Mouse (Mus musculus) stomach, embryonic 15.5 days (tissue): ENCODE measurements around the gene Arhgap27. TPM values are rescaled to one million over a fixed set of nuclear protein-coding genes. Genes with fewer than 3 reads are reported as not detected.

Experiments used
- ATAC-seq: fragments of 200-750 bp; cut with Nextera tagmentation; 2 replicates; pipeline ENCODE4 v1.8.0; 2017; ENCODE audit warnings: low read depth, moderate number of reproducible peaks, moderate TSS enrichment; ENCODE audit not compliant: insufficient read depth, low FRiP score
- H3K27ac ChIP-seq: fragments of 300-500 bp; sonication (generic); 2 replicates; pipeline ENCODE4 v1.5.1; 2015; ENCODE audit warnings: mild to moderate bottlenecking, inconsistent platforms
- H3K27me3 ChIP-seq: fragments of 300-500 bp; sonication (generic); replicated peaks from 2 replicates; pipeline ENCODE4 v1.6.1; 2015; ENCODE audit warnings: inconsistent platforms
- H3K36me3 ChIP-seq: fragments of 300-500 bp; sonication (generic); 2 replicates; pipeline ENCODE4 v1.6.1; 2015; ENCODE audit warnings: inconsistent platforms
- H3K4me1 ChIP-seq: fragments of 300-500 bp; sonication (generic); 2 replicates; pipeline ENCODE4 v1.6.1; 2015; ENCODE audit warnings: inconsistent platforms
- H3K4me2 ChIP-seq: fragments of 300-500 bp; sonication (generic); 2 replicates; pipeline ENCODE4 v1.6.1; 2015; ENCODE audit warnings: mild to moderate bottlenecking, inconsistent platforms
- H3K4me3 ChIP-seq: fragments of 300-500 bp; sonication (generic); replicated peaks from 2 replicates; pipeline ENCODE4 v1.5.1; 2015; ENCODE audit warnings: inconsistent platforms
- H3K9ac ChIP-seq: fragments of 300-500 bp; sonication (generic); 2 replicates; pipeline ENCODE4 v1.6.1; 2015; ENCODE audit warnings: inconsistent platforms
- H3K9me3 ChIP-seq: fragments of 300-500 bp; sonication (generic); 2 replicates; pipeline ENCODE4 v1.6.1; 2016; ENCODE audit warnings: inconsistent platforms
- WGBS: fragments of 180-500 bp; shearing (Covaris S2); methylation state at CpG from one replicate; pipeline ENCODE4 v1.1.7; 2015; 5-methylcytosine and 5-hydroxymethylcytosine counted together
- polyA plus RNA-seq: library from polyadenylated mRNA; unstranded; fragments of >200 nt; fragmentation: Nextera tagmentation; extraction: Ambion mirVana; gene quantifications from 2 replicates; pipeline ENCODE4 v1.2.1, GENCODE M21; 2015

The Arhgap27 gene
- polyA plus RNA-seq, 1 experiment from 2014 or later, result 21.5 TPM

DNA sequence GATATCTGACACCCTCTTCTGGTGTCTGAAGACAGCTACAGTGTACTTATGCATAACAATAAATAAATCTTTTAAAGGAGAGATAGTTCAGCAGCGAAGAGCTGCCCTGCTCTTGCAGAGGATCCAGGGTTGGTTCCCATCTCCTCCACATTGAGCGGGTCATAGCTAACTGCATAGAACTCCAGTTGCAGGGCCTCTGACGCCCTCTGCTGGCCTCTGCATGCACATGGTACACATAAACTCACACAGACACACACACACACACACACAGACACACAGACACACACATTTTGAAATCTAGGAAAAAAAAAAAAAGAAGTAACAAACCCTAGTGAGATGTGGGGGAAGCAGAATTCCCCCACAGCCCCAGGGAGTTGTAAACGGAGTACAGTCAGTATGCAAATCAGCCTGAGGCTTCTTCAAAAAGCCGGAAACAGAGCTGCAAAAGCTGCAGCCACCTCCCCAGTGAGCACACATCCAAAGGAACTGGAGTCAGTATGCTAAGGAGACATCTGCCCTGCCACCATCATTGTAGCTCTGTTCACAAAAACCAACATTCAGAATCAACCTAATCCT is 11.2 kb downstream of the Arhgap27 start:
- Histone ChIP-seq H3K4me2 (no peak overlapping the region), H3K9ac (no peak overlapping the region), H3K4me3 (no peak overlapping the region), H3K27ac (no peak overlapping the region), H3K27me3 (no peaks in the 10 kb centered on the region), H3K4me1 (peaks cover 8% of the 10 kb centered on the region; the same call in 1 of the 2 replicates), H3K9me3 (no peaks in the 10 kb centered on the region), H3K36me3 (no peaks in the 10 kb centered on the region)
- WGBS, result 83% methylated on average over 5 of the region's 5 CpGs
- ATAC-seq, result no peak

DNA sequence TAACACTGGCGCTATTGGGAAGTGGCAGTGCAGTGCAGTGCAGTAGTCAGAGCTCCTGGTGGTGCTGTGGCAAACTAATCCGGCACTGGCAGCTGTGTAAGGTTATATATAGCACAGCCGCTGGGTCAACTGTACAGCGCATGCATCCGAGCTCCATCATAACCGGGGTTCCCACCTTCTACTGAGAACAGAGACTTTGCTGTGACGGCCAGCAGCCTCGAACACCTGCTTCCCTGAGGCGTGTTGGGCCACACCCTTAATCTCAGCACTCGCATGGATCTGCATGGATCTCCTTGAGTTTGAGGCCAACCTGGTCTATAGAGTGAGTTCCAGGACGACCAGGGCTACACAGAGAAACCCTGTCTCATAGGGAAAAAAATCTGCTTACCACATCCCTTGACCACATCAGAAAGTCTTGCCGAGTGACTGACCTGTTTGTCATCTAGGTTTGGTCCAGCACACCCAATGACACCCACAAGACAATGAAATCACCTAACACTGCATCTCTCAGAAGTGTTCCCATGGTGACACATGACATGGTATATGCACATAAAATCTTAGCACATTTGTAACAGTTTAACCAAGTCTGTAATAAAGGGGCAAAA is 12.7 kb downstream of the Arhgap27 start:
- WGBS, result 80% methylated on average over 12 of the region's 12 CpGs
- no peaks in the 10 kb centered on the region for H3K36me3 ChIP-seq
- H3K4me3 ChIP-seq, result no peak overlapping the region
- H3K9me3 ChIP-seq, result no peaks in the 10 kb centered on the region
- H3K27ac ChIP-seq, result no peak overlapping the region
- H3K4me1 ChIP-seq, result peaks cover 12% of the 10 kb centered on the region
- no peak overlapping the region for H3K9ac ChIP-seq
- H3K27me3 ChIP-seq, result no peaks in the 10 kb centered on the region
- H3K4me2 ChIP-seq, result no peak overlapping the region
- no peak for ATAC-seq

DNA sequence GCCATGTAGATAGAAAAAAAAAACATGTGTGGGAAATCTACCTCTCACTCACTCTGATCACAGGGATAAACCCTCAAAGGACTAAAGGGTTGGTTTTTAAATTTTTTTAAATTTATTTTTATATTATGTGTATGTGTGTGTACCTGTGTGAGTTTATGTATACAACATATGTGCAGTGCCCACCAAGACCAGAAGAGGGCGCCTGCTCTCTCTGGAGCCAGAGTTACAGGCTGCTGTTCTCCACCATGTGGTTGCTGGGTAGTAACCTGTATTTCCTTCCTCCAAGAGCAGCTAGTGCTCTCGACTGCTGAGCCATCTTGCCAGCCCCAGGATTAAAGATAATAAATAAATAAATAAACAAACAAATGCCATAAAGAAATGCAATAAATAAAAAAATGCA is 13.8 kb downstream of the Arhgap27 start:
- Histone ChIP-seq H3K9ac (no peak overlapping the region), H3K4me3 (no peak overlapping the region), H3K4me2 (no peak overlapping the region), H3K4me1 (peaks cover 13% of the 10 kb centered on the region), H3K9me3 (no peaks in the 10 kb centered on the region), H3K27me3 (no peaks in the 10 kb centered on the region), H3K36me3 (no peaks in the 10 kb centered on the region), H3K27ac (no peak overlapping the region)
- no peak for ATAC-seq
- WGBS, result 83% methylated on average over 2 of the region's 2 CpGs

DNA sequence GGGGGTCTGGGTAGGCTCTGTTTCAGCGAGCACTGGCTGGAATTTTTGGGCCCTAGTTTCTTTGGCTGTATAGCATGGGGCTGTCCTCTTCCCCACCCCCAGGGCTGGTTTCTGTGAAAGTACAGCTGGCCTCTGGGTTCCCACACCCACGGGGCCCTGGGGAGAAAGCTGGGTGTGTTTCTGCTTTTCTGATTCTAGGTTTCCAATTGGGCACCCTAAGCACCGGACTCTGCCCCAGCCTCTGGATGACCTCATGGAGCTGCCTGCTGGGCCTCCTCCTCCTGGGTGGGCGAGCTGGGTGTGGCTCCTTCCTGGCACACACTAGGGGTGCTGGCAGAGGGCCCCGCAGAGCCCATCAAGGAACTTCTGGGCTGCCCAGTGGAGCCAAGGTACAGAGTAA is 16.8 kb downstream of the Arhgap27 start:
- WGBS, result 30% methylated on average over 5 of the region's 5 CpGs
- Histone ChIP-seq H3K36me3 (no peaks in the 10 kb centered on the region), H3K4me1 (peaks cover 17% of the 10 kb centered on the region), H3K4me2 (peak overlapping the region; percentile 33), H3K9ac (no peak overlapping the region), H3K27me3 (no peaks in the 10 kb centered on the region), H3K9me3 (no peaks in the 10 kb centered on the region), H3K27ac (peak overlapping the region; percentile 90), H3K4me3 (no peak overlapping the region)
- ATAC-seq, result peak; percentile 90

DNA sequence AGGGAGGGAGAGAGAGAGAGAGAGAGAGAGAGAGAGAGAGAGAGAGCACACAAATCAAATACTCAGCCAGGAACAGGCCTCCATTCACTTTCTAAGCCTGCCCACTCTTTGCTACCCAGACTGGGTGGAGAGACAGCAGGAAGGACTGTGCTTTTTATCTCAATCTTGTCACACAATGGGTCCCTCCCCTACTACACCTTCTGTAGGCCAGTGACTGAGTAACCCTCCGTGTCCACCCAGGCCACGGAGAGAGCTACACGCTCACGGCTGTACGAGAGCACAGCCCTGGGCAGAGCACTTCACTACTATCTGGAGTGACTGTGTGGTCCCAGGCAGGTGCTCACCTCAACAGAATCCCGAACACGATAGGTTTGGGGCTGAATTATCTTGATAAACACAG is 17.3 kb downstream of the Arhgap27 start:
- Histone ChIP-seq H3K27me3 (no peaks in the 10 kb centered on the region), H3K4me2 (peak overlapping the region; percentile 33), H3K9me3 (no peaks in the 10 kb centered on the region), H3K9ac (no peak overlapping the region), H3K36me3 (no peaks in the 10 kb centered on the region), H3K4me1 (peaks cover 17% of the 10 kb centered on the region), H3K27ac (peak overlapping the region; percentile 90), H3K4me3 (no peak overlapping the region)
- WGBS, result 49% methylated on average over 7 of the region's 7 CpGs
- ATAC-seq, result peak; percentile 50

DNA sequence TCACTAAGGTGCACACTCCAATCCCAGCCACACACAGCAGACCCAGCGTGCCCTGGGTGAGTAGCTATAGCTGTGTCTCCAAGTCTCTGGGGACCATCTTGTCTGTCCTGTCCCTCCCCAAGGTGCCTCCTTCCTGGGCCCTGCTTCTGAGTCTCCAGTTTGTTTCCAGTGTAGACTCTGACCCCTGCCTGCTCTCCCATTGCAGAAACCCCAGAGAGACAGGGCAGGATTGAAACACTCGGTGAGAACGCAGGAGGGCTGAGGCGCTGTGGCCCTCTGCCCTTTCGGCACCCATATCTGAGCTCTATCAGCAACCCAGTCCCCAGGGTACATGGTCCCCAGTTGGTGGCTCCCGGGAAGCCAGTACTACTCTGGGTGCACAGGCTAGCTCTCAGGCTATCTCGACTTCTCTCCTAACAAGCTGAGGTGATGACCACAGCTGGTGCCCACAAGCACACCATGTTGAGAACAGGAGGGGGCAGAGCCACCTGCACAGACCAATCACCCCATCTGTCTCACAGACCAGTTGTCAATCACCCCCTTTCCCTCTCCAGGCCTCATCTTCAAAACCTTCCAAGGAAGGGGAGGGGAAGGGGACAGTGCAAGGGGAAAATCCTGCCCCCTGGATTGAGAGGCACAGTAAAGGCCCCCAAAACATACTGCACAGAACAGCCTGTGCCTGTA is 17.9 kb downstream of the Arhgap27 start:
- no peak for ATAC-seq
- Histone ChIP-seq H3K27me3 (no peaks in the 10 kb centered on the region), H3K36me3 (no peaks in the 10 kb centered on the region), H3K4me1 (peaks cover 20% of the 10 kb centered on the region), H3K9me3 (no peaks in the 10 kb centered on the region), H3K27ac (peak overlapping the region; percentile 90), H3K4me3 (no peak overlapping the region), H3K4me2 (0 out of 2 replicates have a peak overlapping the region, but pooled peaks have one; percentile 5), H3K9ac (no peak overlapping the region)
- 65% methylated on average over 7 of the region's 7 CpGs for WGBS

DNA sequence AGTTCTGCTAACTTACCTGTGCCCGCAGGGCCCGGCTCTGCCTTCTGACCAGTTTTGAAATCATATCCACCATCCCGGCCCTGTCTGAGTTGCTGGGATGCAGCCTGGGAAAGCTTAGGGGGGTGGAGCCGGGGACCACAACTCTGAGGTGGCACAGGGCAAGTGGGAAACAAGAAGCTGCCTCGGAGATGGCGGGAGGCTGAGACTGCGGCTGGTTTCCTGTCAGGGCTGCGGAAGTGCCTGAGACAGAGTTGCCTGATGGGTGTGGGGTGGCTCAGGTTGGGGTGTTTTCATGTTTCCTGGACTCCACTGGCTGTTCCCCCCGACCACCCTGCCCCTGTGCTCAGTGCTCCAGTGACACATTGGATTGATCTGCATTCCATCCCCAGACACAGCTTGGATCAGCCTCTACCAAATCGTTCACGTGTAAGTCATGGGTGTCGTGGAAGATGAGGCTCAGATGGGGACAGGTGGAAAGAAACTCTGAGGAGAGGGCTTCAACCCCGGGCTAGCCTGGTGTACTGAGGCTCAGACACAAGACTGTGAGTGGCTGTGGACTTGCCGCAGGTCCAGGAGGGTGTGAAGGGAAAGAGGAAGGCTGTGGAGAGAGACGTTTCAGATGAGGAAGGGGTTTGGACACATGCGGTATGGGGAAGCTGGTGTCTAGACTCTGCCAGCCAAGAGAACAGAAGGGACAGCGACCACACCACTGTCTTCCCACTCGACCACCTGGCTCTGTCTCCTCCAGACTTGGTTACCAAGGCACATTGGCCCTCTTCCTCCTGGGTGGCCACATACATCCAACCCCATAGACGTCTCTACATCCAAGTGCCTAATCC is 18.8 kb downstream of the Arhgap27 start:
- 60% methylated on average over 19 of the region's 19 CpGs for WGBS
- no peak overlapping the region for H3K9ac ChIP-seq
- H3K4me1 ChIP-seq, result peaks cover 29% of the 10 kb centered on the region
- no peak overlapping the region for H3K4me3 ChIP-seq
- peak overlapping the region; percentile 90; the same call in 1 of the 2 replicates for H3K27ac ChIP-seq
- ATAC-seq, result no peak
- H3K36me3 ChIP-seq, result no peaks in the 10 kb centered on the region
- H3K9me3 ChIP-seq, result no peaks in the 10 kb centered on the region
- H3K4me2 ChIP-seq, result no peak overlapping the region
- no peaks in the 10 kb centered on the region for H3K27me3 ChIP-seq

DNA sequence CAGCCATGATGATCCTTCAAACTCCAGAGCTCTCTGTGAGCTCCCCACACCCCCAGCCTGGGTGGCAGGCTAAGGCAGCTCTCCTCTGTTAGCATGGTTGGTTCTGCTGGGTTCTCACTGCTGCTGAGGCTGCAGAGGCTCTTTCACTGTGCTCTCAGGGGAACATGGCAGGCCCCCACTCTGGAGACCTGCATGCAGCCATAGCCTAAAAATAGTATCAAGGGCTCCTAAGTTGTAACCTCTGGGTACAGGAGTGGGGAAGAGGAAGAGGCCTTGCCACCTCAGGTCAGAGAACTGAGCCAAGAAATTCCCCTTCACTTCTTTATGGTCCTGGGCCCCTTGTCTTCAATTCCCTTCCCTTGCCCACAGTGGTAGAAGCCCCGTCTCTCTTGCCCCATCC is 19.6 kb downstream of the Arhgap27 start:
- H3K4me1 ChIP-seq, result peaks cover 32% of the 10 kb centered on the region

DNA sequence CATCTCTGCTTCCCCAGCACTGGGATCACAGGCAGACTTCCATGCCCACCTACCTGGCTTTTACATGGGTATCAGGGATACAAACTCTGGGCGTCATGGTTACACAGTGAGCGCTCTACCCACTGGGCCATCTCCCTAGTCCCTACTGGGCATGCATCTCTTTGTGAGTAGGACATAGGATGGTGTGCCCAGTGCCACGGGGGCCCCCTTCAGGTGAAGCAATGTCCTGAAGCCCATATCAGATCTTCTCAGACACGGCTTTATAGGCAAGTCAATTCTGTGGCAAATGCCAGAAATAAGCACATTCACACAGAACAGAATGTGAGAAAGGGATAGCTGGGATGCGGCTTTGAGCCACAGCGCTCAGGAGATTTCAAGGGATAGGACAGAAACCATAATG is 20.4 kb downstream of the Arhgap27 start:
- no peaks in the 10 kb centered on the region for H3K27me3 ChIP-seq
- no peak for ATAC-seq
- no peaks in the 10 kb centered on the region for H3K9me3 ChIP-seq
- no peak overlapping the region for H3K4me3 ChIP-seq
- 82% methylated on average over 6 of the region's 6 CpGs for WGBS
- H3K4me1 ChIP-seq, result peaks cover 36% of the 10 kb centered on the region
- H3K36me3 ChIP-seq, result no peaks in the 10 kb centered on the region
- H3K4me2 ChIP-seq, result no peak overlapping the region
- no peak overlapping the region for H3K27ac ChIP-seq
- no peak overlapping the region for H3K9ac ChIP-seq

More for the DNA sequence above, 19.6 kb downstream of the Arhgap27 start:
- Histone ChIP-seq H3K9ac (no peak overlapping the region), H3K27ac (no peak overlapping the region), H3K36me3 (no peaks in the 10 kb centered on the region), H3K4me3 (no peak overlapping the region), H3K4me2 (0 out of 2 replicates have a peak overlapping the region, but pooled peaks have one; percentile 3), H3K9me3 (no peaks in the 10 kb centered on the region), H3K27me3 (no peaks in the 10 kb centered on the region)
- no peak for ATAC-seq
- WGBS, result 76% methylated on average over 1 of the region's 1 CpGs

DNA sequence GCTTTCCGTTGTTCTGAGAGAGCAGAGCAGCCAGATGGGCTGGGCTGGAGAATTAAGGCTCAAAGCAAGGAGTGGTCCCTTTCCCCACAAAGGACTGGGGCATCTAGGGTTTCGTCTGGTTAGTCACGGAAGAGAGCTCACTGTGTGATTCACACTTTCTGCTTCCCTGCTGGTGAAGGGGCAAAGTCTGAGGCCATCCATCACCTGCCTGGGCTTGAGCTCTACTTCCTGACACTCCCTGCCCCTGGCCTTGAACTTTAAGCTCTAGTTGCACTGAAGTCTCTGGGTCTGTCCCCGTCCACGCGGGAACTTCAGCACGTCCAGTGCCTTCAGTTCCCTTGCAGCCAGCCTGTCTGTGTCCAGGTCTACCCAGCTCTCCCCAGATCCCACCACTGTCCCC is 22.8 kb downstream of the Arhgap27 start:
- peak overlapping the region; percentile 57 for H3K4me2 ChIP-seq
- H3K4me1 ChIP-seq, result peaks cover 31% of the 10 kb centered on the region
- 26% methylated on average over 7 of the region's 7 CpGs for WGBS
- no peak overlapping the region for H3K9ac ChIP-seq
- no peaks in the 10 kb centered on the region for H3K9me3 ChIP-seq
- H3K4me3 ChIP-seq, result peak overlapping the region; percentile 24; the same call in 1 of the 2 replicates
- no peaks in the 10 kb centered on the region for H3K27me3 ChIP-seq
- H3K27ac ChIP-seq, result peak overlapping the region; percentile 89
- ATAC-seq, result peak; percentile 65; the same call in 1 of the 2 replicates
- no peaks in the 10 kb centered on the region for H3K36me3 ChIP-seq

DNA sequence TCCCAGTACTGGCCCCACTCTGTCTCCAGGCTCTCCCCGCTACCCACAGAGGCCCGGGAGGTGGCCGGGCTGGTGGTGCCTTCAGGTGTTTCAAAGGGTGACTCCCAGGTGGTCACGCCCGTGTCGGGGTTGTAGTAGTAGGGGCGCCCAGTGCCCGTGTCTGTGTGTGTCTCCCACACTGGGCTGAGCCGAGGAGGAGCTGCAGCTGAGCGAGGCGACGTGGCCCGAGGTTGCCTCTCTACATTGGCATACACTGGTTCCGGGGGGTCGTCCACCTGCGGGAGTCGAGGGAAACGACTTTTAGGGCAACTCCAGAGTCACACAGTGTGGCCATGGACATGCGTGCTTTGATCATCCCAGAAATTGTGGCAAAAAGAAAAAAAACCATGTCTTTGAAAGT is 23.4 kb downstream of the Arhgap27 start:
- H3K9ac ChIP-seq, result no peak overlapping the region
- H3K27me3 ChIP-seq, result no peaks in the 10 kb centered on the region
- ATAC-seq, result peak; percentile 31
- peaks cover 31% of the 10 kb centered on the region for H3K4me1 ChIP-seq
- H3K9me3 ChIP-seq, result no peaks in the 10 kb centered on the region
- H3K4me2 ChIP-seq, result peak overlapping the region; percentile 57
- peak overlapping the region; percentile 89 for H3K27ac ChIP-seq
- H3K4me3 ChIP-seq, result peak overlapping the region; percentile 24
- WGBS, result 45% methylated on average over 19 of the region's 19 CpGs
- no peaks in the 10 kb centered on the region for H3K36me3 ChIP-seq
